Mouse (Mus musculus): ENCODE measurements around the gene Rpl39. TPM values are rescaled to one million over a fixed set of nuclear protein-coding genes. Genes with fewer than 3 reads are reported as not detected.

Gene Rpl39
- polyA plus RNA-seq (2014; fragmentation: Nextera tagmentation; extraction: Ambion mirVana) = 520 and 540 TPM in 2 replicates

DNA sequence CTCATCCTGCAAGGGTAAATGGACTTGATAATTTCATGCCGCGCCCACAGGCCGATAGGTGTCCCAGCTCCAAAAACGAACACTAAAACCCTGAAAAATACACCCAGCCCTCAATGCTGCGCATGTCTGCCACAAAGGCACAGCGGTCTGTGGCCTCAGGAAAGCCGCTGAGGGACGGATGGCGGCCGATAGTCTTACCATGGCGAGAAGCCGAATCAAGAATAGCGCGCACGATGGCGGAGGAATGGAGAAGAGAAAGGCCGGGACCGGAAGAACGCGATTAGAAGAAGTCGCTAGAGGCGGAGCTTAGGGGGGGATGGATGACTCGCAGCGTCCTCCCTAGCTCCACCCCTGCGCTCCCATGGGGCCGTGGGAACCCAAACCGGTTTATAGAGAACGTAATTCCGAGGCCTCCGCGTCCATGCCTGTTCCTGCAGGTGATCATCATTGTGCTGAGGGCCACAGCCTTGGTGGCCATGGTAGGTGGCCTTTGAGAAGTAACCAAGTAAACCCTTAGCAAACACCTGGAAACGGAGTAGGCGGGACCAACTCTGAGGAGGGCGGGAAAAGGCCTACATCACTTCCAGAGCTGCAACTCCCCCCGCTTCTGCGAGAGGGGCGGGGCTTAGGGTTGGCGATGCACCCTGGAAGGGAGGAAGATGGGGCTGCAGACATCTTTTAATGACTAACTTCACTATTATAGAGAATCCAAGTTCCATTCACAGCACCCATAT is at the start of gene Rpl39:
Gene Rpl39 (minus strand): TSS at position 476 of the 734 bp plus-strand sequence.
- WGBS = 14% methylated on average over 38 of the region's 38 CpGs
- peak; percentile 88 for ATAC-seq (ENCODE audit: insufficient number of reproducible peaks, low FRiP score, low TSS enrichment, low read depth)

DNA sequence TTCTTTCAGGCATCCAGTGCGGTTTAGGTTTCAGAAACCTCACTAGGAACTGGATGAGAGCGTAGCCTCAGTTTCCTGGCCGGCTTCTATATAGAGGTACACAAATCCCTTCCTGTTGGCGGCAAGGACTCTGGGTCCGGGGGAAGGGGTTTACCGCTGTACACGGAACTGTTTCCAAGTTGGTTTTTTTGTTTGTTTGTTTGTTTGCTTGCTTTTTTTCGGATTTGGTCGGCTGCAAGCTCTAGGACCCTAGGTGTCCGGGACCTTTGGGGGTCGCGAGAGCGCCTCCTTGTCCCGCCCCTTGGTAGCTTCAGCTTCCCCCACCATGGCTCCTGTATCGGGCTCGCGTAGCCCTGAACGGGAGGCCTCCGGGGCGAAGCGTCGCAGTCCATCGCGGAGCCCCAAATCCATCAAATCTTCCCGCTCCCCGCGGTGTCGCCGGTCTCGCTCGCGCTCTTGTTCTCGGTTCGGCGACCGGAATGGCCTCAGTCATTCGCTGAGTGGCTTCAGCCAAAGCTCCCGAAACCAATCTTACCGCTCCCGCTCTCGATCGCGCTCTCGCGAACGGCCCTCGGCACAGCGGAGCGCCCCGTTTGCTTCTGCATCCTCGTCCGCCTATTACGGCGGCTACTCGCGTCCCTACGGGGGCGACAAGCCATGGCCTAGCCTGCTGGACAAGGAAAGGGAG is 41.6 kb upstream of the Rpl39 start, which contains the start of gene Nkap:
Gene Nkap (plus strand): TSS at position 125 of the 688 bp plus-strand sequence.
- no peaks in the 10 kb centered on the region for H3K9me3 ChIP-seq (ENCODE audit: control insufficient read depth, low read length)
- DNase-seq (ENCODE audit: low spot score) (peak; percentile 86), ATAC-seq (ENCODE audit: insufficient number of reproducible peaks, low FRiP score, low TSS enrichment, low read depth) (no peak; the same call in 1 of the 2 replicates)
- H3K9ac ChIP-seq (ENCODE audit: low read length) = peak within 1 kb of the TSS; percentile 72
- H3K27ac ChIP-seq (replicated peaks; ENCODE audit: low read depth, low read length) = 0 out of 2 replicates have a peak within 1 kb of the TSS, but pooled peaks have one; percentile 61
- H3K4me1 ChIP-seq (ENCODE audit: control insufficient read depth, insufficient read depth, low read length) = no peaks in the 10 kb centered on the region
- WGBS = 12% methylated on average over 58 of the region's 58 CpGs
- no peaks in the 10 kb centered on the region for H3K27me3 ChIP-seq (ENCODE audit: control insufficient read depth, insufficient read depth, low read length)
- H3K36me3 ChIP-seq (ENCODE audit: control insufficient read depth, insufficient read depth, low read length) = no peaks in the 10 kb centered on the region
- peak within 1 kb of the TSS; percentile 45 for H3K4me3 ChIP-seq (ENCODE audit: low read depth, low read length)
- peak within 1 kb of the TSS; percentile 40 for H3K4me2 ChIP-seq (ENCODE audit: low read depth, severe bottlenecking)

More for the DNA sequence above, at the start of gene Rpl39:
- peak within 1 kb of the TSS; percentile 76 for H3K9ac ChIP-seq (ENCODE audit: low read length)
- peak within 1 kb of the TSS; percentile 62; the same call in 1 of the 2 replicates for H3K27ac ChIP-seq (replicated peaks; ENCODE audit: low read depth, low read length)
- H3K36me3 ChIP-seq (ENCODE audit: control insufficient read depth, insufficient read depth, low read length) = 0 out of 2 replicates have a peak, but pooled peaks cover 2% of the 10 kb centered on the region
- peak within 1 kb of the TSS; percentile 55 for H3K4me3 ChIP-seq (ENCODE audit: low read depth, low read length)
- peak; percentile 84 for DNase-seq (ENCODE audit: low spot score)
- no peaks in the 10 kb centered on the region for H3K4me1 ChIP-seq (ENCODE audit: control insufficient read depth, insufficient read depth, low read length)
- H3K9me3 ChIP-seq (ENCODE audit: control insufficient read depth, low read length) = no peaks in the 10 kb centered on the region
- H3K27me3 ChIP-seq (ENCODE audit: control insufficient read depth, insufficient read depth, low read length) = no peaks in the 10 kb centered on the region
- H3K4me2 ChIP-seq (ENCODE audit: low read depth, severe bottlenecking) = peak within 1 kb of the TSS; percentile 64

- no peaks in the 10 kb centered on the region for H3K9me3 ChIP-seq (ENCODE audit: control insufficient read depth, low read length)
- H3K9ac ChIP-seq (ENCODE audit: low read length) = no peak overlapping the region
- no peak overlapping the region for H3K27ac ChIP-seq (replicated peaks; ENCODE audit: low read depth, low read length)
- no peak overlapping the region for H3K4me3 ChIP-seq (ENCODE audit: low read depth, low read length)
- H3K27me3 ChIP-seq (ENCODE audit: control insufficient read depth, insufficient read depth, low read length) = no peaks in the 10 kb centered on the region
- ATAC-seq (ENCODE audit: insufficient number of reproducible peaks, low FRiP score, low TSS enrichment, low read depth) = no peak
- H3K36me3 ChIP-seq (ENCODE audit: control insufficient read depth, insufficient read depth, low read length) = no peaks in the 10 kb centered on the region
- no peaks in the 10 kb centered on the region for H3K4me1 ChIP-seq (ENCODE audit: control insufficient read depth, insufficient read depth, low read length)
- no peak overlapping the region for H3K4me2 ChIP-seq (ENCODE audit: low read depth, severe bottlenecking)
- no peak for DNase-seq (ENCODE audit: low spot score)
- WGBS = 90% methylated on average over 7 of the region's 7 CpGs
Observed at GRCm38 (mm10) chrX:37125511-37125910, 40.3 kb upstream of the Rpl39 start.

- H3K4me1 ChIP-seq (ENCODE audit: control insufficient read depth, insufficient read depth, low read length) = no peaks in the 10 kb centered on the region
- no peak overlapping the region for H3K9ac ChIP-seq (ENCODE audit: low read length)
- 76% methylated on average over 5 of the region's 5 CpGs for WGBS
- H3K4me3 ChIP-seq (ENCODE audit: low read depth, low read length) = no peak overlapping the region
- no peak overlapping the region for H3K4me2 ChIP-seq (ENCODE audit: low read depth, severe bottlenecking)
- no peak overlapping the region for H3K27ac ChIP-seq (replicated peaks; ENCODE audit: low read depth, low read length)
- H3K9me3 ChIP-seq (ENCODE audit: control insufficient read depth, low read length) = no peaks in the 10 kb centered on the region
- DNase-seq (ENCODE audit: low spot score) (no peak), ATAC-seq (ENCODE audit: insufficient number of reproducible peaks, low FRiP score, low TSS enrichment, low read depth) (no peak)
- no peaks in the 10 kb centered on the region for H3K27me3 ChIP-seq (ENCODE audit: control insufficient read depth, insufficient read depth, low read length)
- H3K36me3 ChIP-seq (ENCODE audit: control insufficient read depth, insufficient read depth, low read length) = no peaks in the 10 kb centered on the region
Observed at GRCm38 (mm10) chrX:37120212-37120611, 35.0 kb upstream of the Rpl39 start.

- ATAC-seq (ENCODE audit: insufficient number of reproducible peaks, low FRiP score, low TSS enrichment, low read depth) = no peak
- WGBS = 62% methylated on average over 3 of the region's 3 CpGs
- Histone ChIP-seq H3K27me3 (ENCODE audit: control insufficient read depth, insufficient read depth, low read length) (no peaks in the 10 kb centered on the region), H3K4me2 (ENCODE audit: low read depth, severe bottlenecking) (no peak overlapping the region), H3K4me3 (ENCODE audit: low read depth, low read length) (no peak overlapping the region), H3K27ac (replicated peaks; ENCODE audit: low read depth, low read length) (no peak overlapping the region), H3K4me1 (ENCODE audit: control insufficient read depth, insufficient read depth, low read length) (no peaks in the 10 kb centered on the region), H3K9ac (ENCODE audit: low read length) (no peak overlapping the region), H3K36me3 (ENCODE audit: control insufficient read depth, insufficient read depth, low read length) (no peaks in the 10 kb centered on the region), H3K9me3 (ENCODE audit: control insufficient read depth, low read length) (no peaks in the 10 kb centered on the region)
- no peak for DNase-seq (ENCODE audit: low spot score)
Observed at GRCm38 (mm10) chrX:37119585-37119984, 34.4 kb upstream of the Rpl39 start.

DNA sequence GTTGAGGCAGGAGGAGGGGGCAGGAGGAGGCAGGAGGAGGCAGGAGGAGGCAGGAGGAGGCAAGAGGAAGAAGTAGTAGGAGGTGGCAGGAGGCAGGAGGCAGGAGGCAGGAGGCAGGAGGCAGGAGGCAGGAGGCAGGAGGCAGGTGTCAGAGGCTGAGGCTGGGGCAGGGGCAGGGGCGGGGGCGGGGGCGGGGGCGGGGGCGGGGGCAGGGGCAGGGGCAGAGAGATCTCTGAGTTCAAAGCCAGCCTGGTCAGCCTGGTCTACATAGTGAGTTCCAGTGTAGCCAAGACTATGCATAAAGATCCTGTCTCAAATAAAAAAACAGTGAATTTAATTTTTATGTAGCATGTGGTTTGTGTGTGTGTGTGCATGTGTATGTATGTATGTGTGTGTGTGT is 31.9 kb upstream of the Rpl39 start:
- no peaks in the 10 kb centered on the region for H3K9me3 ChIP-seq (ENCODE audit: control insufficient read depth, low read length)
- H3K4me2 ChIP-seq (ENCODE audit: low read depth, severe bottlenecking) = no peak overlapping the region
- H3K9ac ChIP-seq (ENCODE audit: low read length) = no peak overlapping the region
- H3K27ac ChIP-seq (replicated peaks; ENCODE audit: low read depth, low read length) = no peak overlapping the region
- no CpG with 5 or more reads among the region's 5 CpGs for WGBS
- H3K4me1 ChIP-seq (ENCODE audit: control insufficient read depth, insufficient read depth, low read length) = no peaks in the 10 kb centered on the region
- no peak for DNase-seq (ENCODE audit: low spot score)
- no peak for ATAC-seq (ENCODE audit: insufficient number of reproducible peaks, low FRiP score, low TSS enrichment, low read depth)
- H3K4me3 ChIP-seq (ENCODE audit: low read depth, low read length) = no peak overlapping the region
- no peaks in the 10 kb centered on the region for H3K36me3 ChIP-seq (ENCODE audit: control insufficient read depth, insufficient read depth, low read length)
- no peaks in the 10 kb centered on the region for H3K27me3 ChIP-seq (ENCODE audit: control insufficient read depth, insufficient read depth, low read length)

DNA sequence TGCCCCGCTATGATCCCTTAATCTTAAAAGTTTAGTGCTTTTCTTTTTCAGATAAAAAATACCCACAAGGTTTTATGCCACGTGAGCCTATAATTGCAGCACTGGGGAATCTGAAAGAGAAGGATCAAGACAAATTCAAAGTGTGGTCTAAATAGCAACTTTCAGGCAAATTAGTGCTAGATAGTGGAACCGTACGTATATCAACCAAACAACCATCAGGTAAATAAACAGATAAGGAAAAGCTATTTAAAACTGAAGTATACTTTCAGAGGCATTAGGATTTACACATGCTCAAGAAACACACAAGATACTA is 25.6 kb upstream of the Rpl39 start:
- H3K9ac ChIP-seq (ENCODE audit: low read length) = no peak overlapping the region
- 70% methylated on average over 4 of the region's 4 CpGs for WGBS
- no peak overlapping the region for H3K4me2 ChIP-seq (ENCODE audit: low read depth, severe bottlenecking)
- ATAC-seq (ENCODE audit: insufficient number of reproducible peaks, low FRiP score, low TSS enrichment, low read depth) (no peak), DNase-seq (ENCODE audit: low spot score) (no peak)
- no peaks in the 10 kb centered on the region for H3K9me3 ChIP-seq (ENCODE audit: control insufficient read depth, low read length)
- no peaks in the 10 kb centered on the region for H3K36me3 ChIP-seq (ENCODE audit: control insufficient read depth, insufficient read depth, low read length)
- no peaks in the 10 kb centered on the region for H3K27me3 ChIP-seq (ENCODE audit: control insufficient read depth, insufficient read depth, low read length)
- no peak overlapping the region for H3K27ac ChIP-seq (replicated peaks; ENCODE audit: low read depth, low read length)
- no peak overlapping the region for H3K4me3 ChIP-seq (ENCODE audit: low read depth, low read length)
- H3K4me1 ChIP-seq (ENCODE audit: control insufficient read depth, insufficient read depth, low read length) = no peaks in the 10 kb centered on the region

- Histone ChIP-seq H3K4me2 (ENCODE audit: low read depth, severe bottlenecking) (peak within 1 kb of the TSS; percentile 50), H3K36me3 (ENCODE audit: control insufficient read depth, insufficient read depth, low read length) (no peaks in the 10 kb centered on the region), H3K9me3 (ENCODE audit: control insufficient read depth, low read length) (no peaks in the 10 kb centered on the region), H3K4me1 (ENCODE audit: control insufficient read depth, insufficient read depth, low read length) (no peaks in the 10 kb centered on the region), H3K27ac (replicated peaks; ENCODE audit: low read depth, low read length) (0 out of 2 replicates have a peak within 1 kb of the TSS, but pooled peaks have one; percentile 21), H3K4me3 (ENCODE audit: low read depth, low read length) (peak within 1 kb of the TSS; percentile 51), H3K9ac (ENCODE audit: low read length) (peak within 1 kb of the TSS; percentile 58), H3K27me3 (ENCODE audit: control insufficient read depth, insufficient read depth, low read length) (no peaks in the 10 kb centered on the region)
- peak; percentile 97 for ATAC-seq (ENCODE audit: insufficient number of reproducible peaks, low FRiP score, low TSS enrichment, low read depth)
- DNase-seq (ENCODE audit: low spot score) = peak; percentile 93
- 17% methylated on average over 30 of the region's 30 CpGs for WGBS
Observed at GRCm38 (mm10) chrX:37110193-37110880, 25.1 kb upstream of the Rpl39 start, which contains the start of gene Upf3b. Gene Upf3b (minus strand): TSS chrX:37110322.
